Mouse (Mus musculus) kidney, embryonic 15.5 days (tissue): Measurements from ENCODE around the gene Tm7sf3. TPM values are rescaled to one million over a fixed set of nuclear protein-coding genes. Genes with fewer than 3 reads are reported as not detected.

ENCODE experiments used
- polyA plus RNA-seq: library from polyadenylated mRNA; unstranded; fragments of >200 nt; fragmentation: Nextera tagmentation; extraction: Ambion mirVana; gene quantifications from 2 replicates; pipeline ENCODE4 v1.2.1, GENCODE M21; 2015

The Tm7sf3 gene
- polyA plus RNA-seq, 1 experiment from 2014 or later, result 36.5 TPM

Other genes with a start within 250 kb of the Tm7sf3 start
- 11.6 and 15.0 TPM in 2 replicates for gene Itpr2, start 140.6 kb downstream of the Tm7sf3 start, polyA plus RNA-seq
- gene Fgfr1op2, start 65.6 kb downstream of the Tm7sf3 start, polyA plus RNA-seq, result 85.5 and 87.8 TPM in 2 replicates
- gene Ints13, start 65.0 kb downstream of the Tm7sf3 start, polyA plus RNA-seq, result 82.7 and 87.4 TPM in 2 replicates
- 137 and 154 TPM in 2 replicates for gene Med21, start 277 bp downstream of the Tm7sf3 start, polyA plus RNA-seq
- gene Stk38l, start 82.2 kb upstream of the Tm7sf3 start, polyA plus RNA-seq, result 14.7 and 16.0 TPM in 2 replicates
- 2.3 and 4.2 TPM in 2 replicates for gene Arntl2, start 153.2 kb upstream of the Tm7sf3 start, polyA plus RNA-seq
- gene Smco2, start 207.3 kb upstream of the Tm7sf3 start, polyA plus RNA-seq, result not detected in 2 replicates
- 68.3 and 73.6 TPM in 2 replicates for gene Ppfibp1, start 245.7 kb upstream of the Tm7sf3 start, polyA plus RNA-seq